Mouse (Mus musculus): ENCODE measurements at regions not wholly inside any gene's neighbourhood (a gene's known extent, or its start where the extent isn't known, plus 50 kb on each side); places are given as distances from the start of the nearest gene placed in this dataset.

- no peak for TF ChIP-seq EP300 (IDR thresholded peaks at IDR 0.05)
- no peak for TF ChIP-seq CTCF (IDR thresholded peaks at IDR 0.05)
Observed at GRCm38 (mm10) chr9:50257162-50257561, 87.6 kb downstream of the Rpl10-ps3 start.

Data from lung, postnatal 0 days (tissue).